Mouse (Mus musculus) limb, embryonic 14.5 days (tissue): ENCODE measurements around the gene Ctla4. TPM values are rescaled to one million over a fixed set of nuclear protein-coding genes. Genes with fewer than 3 reads are reported as not detected.

Source experiments
- ATAC-seq: fragments of 200-750 bp; cut with Nextera tagmentation; 2 replicates; pipeline ENCODE4 v1.8.0; 2017; ENCODE audit warnings: low read depth, moderate number of reproducible peaks, moderate TSS enrichment; ENCODE audit not compliant: low FRiP score
- DNase-seq: peaks from one replicate; pipeline ENCODE4 v3.0.0-alpha.2; 2015; ENCODE audit warnings: low spot score
- H3K27ac ChIP-seq: fragments of 300-500 bp; sonication (generic); replicated peaks from 2 replicates; pipeline ENCODE4 v1.5.1; 2014; ENCODE audit warnings: low read depth, mild to moderate bottlenecking, low read length, moderate library complexity, mixed read lengths
- H3K27me3 ChIP-seq: fragments of 300-500 bp; sonication (generic); 2 replicates; pipeline ENCODE4 v1.6.1; 2014; ENCODE audit warnings: low read length, mixed read lengths; ENCODE audit not compliant: control insufficient read depth, insufficient read depth
- H3K36me3 ChIP-seq: fragments of 300-500 bp; sonication (generic); 2 replicates; pipeline ENCODE4 v1.6.1; 2014; ENCODE audit warnings: mild to moderate bottlenecking, low read length, moderate library complexity, mixed read lengths; ENCODE audit not compliant: control insufficient read depth, insufficient read depth
- H3K4me1 ChIP-seq: fragments of 300-500 bp; sonication (generic); 2 replicates; pipeline ENCODE4 v1.6.1; 2014; ENCODE audit warnings: antibody characterized with exemption, low read length, mixed read lengths; ENCODE audit not compliant: control insufficient read depth, insufficient read depth
- H3K4me2 ChIP-seq: fragments of 300-500 bp; sonication (generic); replicated peaks from 2 replicates; pipeline ENCODE4 v1.6.1; 2014; ENCODE audit warnings: low read depth, mild to moderate bottlenecking, low read length, moderate library complexity; ENCODE audit not compliant: severe bottlenecking
- H3K4me3 ChIP-seq: fragments of 300-500 bp; sonication (generic); replicated peaks from 2 replicates; pipeline ENCODE4 v1.5.1; 2014; ENCODE audit warnings: low read length
- H3K9ac ChIP-seq: fragments of 300-500 bp; sonication (generic); 2 replicates; pipeline ENCODE4 v1.6.1; 2014; ENCODE audit warnings: mild to moderate bottlenecking, low read depth, low read length, moderate library complexity; ENCODE audit not compliant: severe bottlenecking
- H3K9me3 ChIP-seq: fragments of 300-500 bp; sonication (generic); 2 replicates; pipeline ENCODE4 v1.6.1; 2016; ENCODE audit warnings: low read length; ENCODE audit not compliant: control insufficient read depth
- POLR2A ChIP-seq: fragments of 200-500 bp; IDR thresholded peaks from 2 replicates; pipeline ENCODE4 v1.8.0; 2012; ENCODE audit warnings: inconsistent platforms, mild to moderate bottlenecking, moderate library complexity, borderline replicate concordance; ENCODE audit not compliant: insufficient read depth, insufficient read length; ENCODE audit errors: extremely low read depth
- WGBS: fragments of 180-500 bp; shearing (Covaris S2); extraction: QIAGEN DNeasy Blood & Tissue Kit; methylation state at CpG from one replicate; pipeline ENCODE4 v1.1.7; 2014; 5-methylcytosine and 5-hydroxymethylcytosine counted together
- polyA plus RNA-seq, 2 experiments: library from polyadenylated mRNA; depleted of rRNA in 1 of 2; stranded (reverse) in 1 of 2; unstranded in 1 of 2; fragments of >200 nt; fragmentation: Nextera tagmentation in 1 of 2; extraction: Ambion mirVana in 1 of 2; gene quantifications; 2 replicates each; pipeline versions ENCODE4 v1.2.1 to v1.2.3; 2012 to 2014

The Ctla4 gene
- polyA plus RNA-seq, 2 experiments: 0.26 to 0.34 TPM

DNA sequence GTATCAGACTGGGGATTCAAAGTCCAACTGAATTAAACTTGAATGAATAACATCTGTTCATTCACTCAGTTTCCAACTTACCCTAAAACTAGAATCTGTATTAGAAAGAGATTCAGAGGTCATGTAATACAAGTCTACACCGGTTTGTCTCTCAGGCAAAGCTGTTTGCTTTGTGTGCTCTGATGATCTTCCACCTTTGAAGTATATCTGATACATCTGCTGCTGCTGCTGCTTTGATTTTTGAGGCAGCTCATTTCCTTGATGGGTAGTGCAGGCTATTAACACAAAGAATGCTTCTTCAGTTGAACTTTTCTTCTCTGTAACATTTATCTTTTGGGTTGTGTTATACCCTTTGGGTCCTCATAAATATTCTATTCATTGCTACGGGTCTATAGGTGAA is 4.0 kb upstream of the Ctla4 start:
- no peak for TF ChIP-seq POLR2A
- Histone ChIP-seq H3K27me3 (no peaks in the 10 kb centered on the region), H3K27ac (no peak overlapping the region), H3K4me2 (no peak overlapping the region), H3K4me3 (no peak overlapping the region), H3K4me1 (no peaks in the 10 kb centered on the region), H3K9me3 (no peaks in the 10 kb centered on the region), H3K9ac (no peak overlapping the region), H3K36me3 (no peaks in the 10 kb centered on the region)
- ATAC-seq (no peak), DNase-seq (no peak)
- WGBS: 51% methylated on average over 2 of the region's 2 CpGs

DNA sequence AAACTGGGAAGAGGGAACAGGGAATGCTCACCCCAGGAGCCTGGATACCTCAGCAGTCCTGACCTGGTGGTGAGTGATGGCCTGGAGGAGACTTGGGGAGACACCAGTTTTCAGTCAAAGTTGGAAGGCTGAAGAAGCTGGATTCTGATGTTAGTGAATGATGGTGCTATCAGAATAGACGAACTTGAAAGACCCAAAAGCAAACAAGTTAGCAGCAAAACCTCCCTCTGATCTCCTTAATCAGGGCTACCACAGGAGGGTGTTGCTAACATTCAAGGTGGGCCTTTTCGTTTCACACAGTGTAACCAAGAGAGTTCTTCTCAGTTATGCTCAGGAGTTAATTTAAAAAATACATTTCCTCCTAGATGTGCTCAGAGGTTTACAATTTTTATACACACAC is 3.5 kb upstream of the Ctla4 start:
- Histone ChIP-seq H3K36me3 (no peaks in the 10 kb centered on the region), H3K9ac (no peak overlapping the region), H3K4me3 (no peak overlapping the region), H3K27me3 (no peaks in the 10 kb centered on the region), H3K4me1 (no peaks in the 10 kb centered on the region), H3K4me2 (no peak overlapping the region), H3K27ac (no peak overlapping the region), H3K9me3 (no peaks in the 10 kb centered on the region)
- no peak for DNase-seq
- TF ChIP-seq POLR2A: no peak
- WGBS: 84% methylated on average over 2 of the region's 2 CpGs
- no peak for ATAC-seq

DNA sequence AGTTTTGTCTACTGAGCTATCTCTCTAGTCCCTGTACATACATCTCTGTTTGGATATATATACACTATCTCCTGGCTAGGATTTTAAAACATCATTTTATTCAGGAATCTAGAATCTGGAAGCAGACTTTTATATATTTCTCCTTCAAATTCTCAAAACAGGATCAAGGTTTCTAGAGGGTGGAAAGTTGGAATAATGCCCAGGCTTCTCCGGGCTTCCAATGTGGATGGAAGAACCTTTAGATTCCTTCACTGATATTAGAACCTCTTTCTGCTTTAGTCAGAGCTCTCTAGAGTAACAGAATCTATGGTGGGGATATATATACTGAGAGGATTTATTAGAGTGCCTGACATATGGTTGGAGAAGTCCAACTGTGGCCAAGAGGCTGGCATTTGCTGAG is 2.2 kb upstream of the Ctla4 start:
- DNase-seq: peak; percentile 56
- no peak overlapping the region for H3K4me2 ChIP-seq
- no peaks in the 10 kb centered on the region for H3K4me1 ChIP-seq
- ATAC-seq: no peak
- TF ChIP-seq POLR2A: no peak
- H3K9ac ChIP-seq: no peak overlapping the region
- H3K27ac ChIP-seq: no peak overlapping the region
- WGBS: 54% methylated on average over 1 of the region's 1 CpGs
- no peaks in the 10 kb centered on the region for H3K36me3 ChIP-seq
- no peaks in the 10 kb centered on the region for H3K9me3 ChIP-seq
- no peaks in the 10 kb centered on the region for H3K27me3 ChIP-seq
- H3K4me3 ChIP-seq: no peak overlapping the region

DNA sequence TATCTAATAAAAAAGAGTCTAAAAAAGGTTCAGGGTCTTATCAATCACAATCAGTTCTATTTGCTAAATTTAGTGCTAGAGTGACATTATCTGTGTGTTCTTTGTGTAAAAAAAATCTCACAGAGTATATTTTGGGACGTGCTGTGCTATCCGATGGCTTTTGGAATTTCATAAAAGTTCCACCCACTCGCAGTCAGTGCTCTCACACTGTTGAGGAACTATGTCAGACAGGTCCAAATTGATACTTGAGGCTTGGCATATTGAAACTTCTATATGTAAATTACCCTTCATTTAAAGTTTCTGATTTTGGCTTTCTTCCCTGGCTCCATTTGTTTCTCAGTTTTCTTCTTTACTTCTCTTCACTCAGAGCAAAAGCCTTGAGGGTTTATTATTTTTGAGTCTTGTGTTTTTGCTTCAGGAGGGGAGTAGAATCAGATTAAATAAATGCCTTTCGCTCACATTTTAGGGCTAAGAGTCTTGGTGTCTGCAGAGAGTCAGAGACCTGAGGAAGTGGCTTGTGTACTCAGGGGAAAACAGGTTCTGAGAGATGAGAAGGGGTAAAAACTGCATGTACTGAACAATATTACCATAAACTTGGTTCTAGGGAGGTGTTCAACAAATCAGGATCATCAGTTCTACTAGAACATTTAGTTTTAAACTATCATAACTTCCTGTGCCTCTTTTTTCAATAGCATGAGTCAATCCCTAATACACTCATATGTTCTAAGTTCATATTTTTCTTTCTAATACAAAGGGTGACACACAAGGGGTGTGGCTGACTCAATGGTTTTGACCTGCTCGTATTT is 11.5 kb downstream of the Ctla4 start:
- H3K27ac ChIP-seq: no peak overlapping the region
- ATAC-seq (no peak), DNase-seq (no peak)
- no peaks in the 10 kb centered on the region for H3K9me3 ChIP-seq
- H3K4me3 ChIP-seq: no peak overlapping the region
- no peak overlapping the region for H3K4me2 ChIP-seq
- 80% methylated on average over 5 of the region's 5 CpGs for WGBS
- H3K9ac ChIP-seq: no peak overlapping the region
- H3K27me3 ChIP-seq: no peaks in the 10 kb centered on the region
- no peaks in the 10 kb centered on the region for H3K4me1 ChIP-seq
- TF ChIP-seq POLR2A: no peak
- H3K36me3 ChIP-seq: no peaks in the 10 kb centered on the region

DNA sequence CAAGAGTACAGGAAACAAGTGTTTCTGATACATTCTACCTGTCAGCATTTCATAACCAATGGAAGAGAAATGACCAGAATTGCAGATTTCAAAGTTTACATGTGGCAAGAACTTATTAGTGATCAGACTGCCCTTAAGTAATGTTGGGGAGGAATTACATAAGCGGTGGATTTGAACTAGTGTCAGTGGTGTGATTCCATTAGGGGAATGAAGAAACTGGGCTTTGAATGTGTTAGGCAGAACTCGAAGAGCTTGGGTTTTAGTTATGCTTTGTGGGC is 12.1 kb downstream of the Ctla4 start:
- no peaks in the 10 kb centered on the region for H3K27me3 ChIP-seq
- no peak overlapping the region for H3K4me2 ChIP-seq
- H3K4me3 ChIP-seq: no peak overlapping the region
- no peaks in the 10 kb centered on the region for H3K4me1 ChIP-seq
- H3K27ac ChIP-seq: no peak overlapping the region
- ATAC-seq: no peak
- DNase-seq: no peak
- no peaks in the 10 kb centered on the region for H3K36me3 ChIP-seq
- TF ChIP-seq POLR2A: no peak
- H3K9me3 ChIP-seq: no peaks in the 10 kb centered on the region
- H3K9ac ChIP-seq: no peak overlapping the region
- 88% methylated on average over 2 of the region's 2 CpGs for WGBS

DNA sequence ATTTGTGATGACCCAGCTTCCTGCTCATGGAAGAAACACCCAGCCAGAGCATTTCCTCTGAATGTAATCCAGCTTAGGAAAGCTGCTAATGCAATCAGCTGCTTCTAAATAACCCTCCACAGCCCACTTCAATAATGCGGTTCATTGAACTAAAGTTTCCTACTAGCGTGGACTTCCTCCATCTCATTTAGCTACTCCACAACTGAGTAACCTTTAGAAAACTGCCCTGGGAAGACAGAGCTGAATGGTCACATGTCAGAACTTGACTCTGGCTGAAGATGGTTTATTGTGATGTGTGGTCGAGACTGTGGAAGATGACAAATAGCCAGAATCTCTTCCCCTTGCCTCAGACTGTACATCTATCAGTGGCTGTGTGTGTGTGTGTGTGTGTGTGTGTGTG is 12.4 kb downstream of the Ctla4 start:
- no peaks in the 10 kb centered on the region for H3K9me3 ChIP-seq
- no peak overlapping the region for H3K4me3 ChIP-seq
- ATAC-seq (no peak), DNase-seq (no peak)
- no peaks in the 10 kb centered on the region for H3K36me3 ChIP-seq
- H3K9ac ChIP-seq: no peak overlapping the region
- WGBS: 73% methylated on average over 3 of the region's 3 CpGs
- no peaks in the 10 kb centered on the region for H3K27me3 ChIP-seq
- TF ChIP-seq POLR2A: no peak
- H3K27ac ChIP-seq: no peak overlapping the region
- no peaks in the 10 kb centered on the region for H3K4me1 ChIP-seq
- H3K4me2 ChIP-seq: no peak overlapping the region
